Mouse (Mus musculus) liver, adult 2 months (tissue): Measurements from ENCODE around the gene Fam72a. TPM values are rescaled to one million over a fixed set of nuclear protein-coding genes. Genes with fewer than 3 reads are reported as not detected.

Experiments
- DNase-seq: peaks from one replicate; pipeline ENCODE4 v3.0.0-alpha.2; 2011; ENCODE audit warnings: low read depth, low spot score; ENCODE audit errors: extremely low read depth
- H3K27ac ChIP-seq: fragments of 200-500 bp; replicated peaks from 2 replicates; pipeline ENCODE4 v1.5.1; 2012; ENCODE audit warnings: low read depth, mild to moderate bottlenecking, control low read depth, inconsistent platforms, low read length; ENCODE audit not compliant: insufficient read depth
- H3K27me3 ChIP-seq: fragments of 200-500 bp; 2 replicates; pipeline ENCODE4 v1.6.1; 2012; ENCODE audit warnings: mild to moderate bottlenecking, moderate library complexity, low read length, inconsistent platforms; ENCODE audit not compliant: control insufficient read depth, insufficient read depth
- H3K36me3 ChIP-seq: fragments of 200-500 bp; 2 replicates; pipeline ENCODE4 v1.6.1; 2012; ENCODE audit warnings: low read length, inconsistent platforms; ENCODE audit not compliant: control insufficient read depth, insufficient read depth
- H3K4me1 ChIP-seq: fragments of 200-500 bp; 2 replicates; pipeline ENCODE4 v1.6.1; 2011; ENCODE audit warnings: low read length; ENCODE audit not compliant: control insufficient read depth, insufficient read depth
- H3K4me3 ChIP-seq: fragments of 200-500 bp; 2 replicates; pipeline ENCODE4 v1.5.1; 2011; ENCODE audit warnings: low read depth, mild to moderate bottlenecking, control low read depth, low read length, moderate library complexity; ENCODE audit not compliant: insufficient read depth
- H3K79me2 ChIP-seq: fragments of 200-500 bp; 2 replicates; pipeline ENCODE4 v1.6.1; 2012; ENCODE audit warnings: inconsistent platforms, mild to moderate bottlenecking, low read length, moderate library complexity; ENCODE audit not compliant: control insufficient read depth, insufficient read depth
- H3K9ac ChIP-seq: fragments of 200-500 bp; 2 replicates; pipeline ENCODE4 v1.6.1; 2012; ENCODE audit warnings: low read depth, mild to moderate bottlenecking, control low read depth, inconsistent platforms, low read length
- CTCF ChIP-seq: fragments of 200-500 bp; IDR thresholded peaks from 2 replicates; pipeline ENCODE4 v1.5.1; 2011; ENCODE audit warnings: low read depth, low read length, control low read depth
- POLR2A ChIP-seq: fragments of 200-500 bp; IDR thresholded peaks from 2 replicates; pipeline ENCODE4 v1.6.1; 2011; ENCODE audit warnings: low read length, control low read depth; ENCODE audit not compliant: insufficient read depth; ENCODE audit errors: extremely low read depth
- WGBS: fragments of 180-500 bp; shearing (Covaris S2); methylation state at CpG from one replicate; pipeline ENCODE4 v1.1.7; 2018; 5-methylcytosine and 5-hydroxymethylcytosine counted together
- polyA plus RNA-seq: library from polyadenylated mRNA; depleted of rRNA; stranded (reverse); fragments of >200 nt; gene quantifications from 2 replicates; pipeline ENCODE4 v1.2.3, GENCODE M21; 2012; rRNA removed
- total RNA-seq: library from RNA; depleted of rRNA; stranded (reverse); fragments of >200 nt; gene quantifications from 2 replicates; pipeline ENCODE4 v1.2.3, GENCODE M21; 2014; rRNA removed

Gene Fam72a
- total and polyA plus RNA-seq, 2 experiments, result 0.24 to 0.65 TPM

GRCm38 (mm10) chr1:131578943-131579680 is 51.4 kb downstream of the Fam72a start:
- Histone ChIP-seq H3K79me2 (no peaks in the 10 kb centered on the region), H3K27me3 (no peaks in the 10 kb centered on the region), H3K4me3 (no peak overlapping the region), H3K27ac (no peak overlapping the region), H3K36me3 (no peaks in the 10 kb centered on the region), H3K4me1 (no peaks in the 10 kb centered on the region), H3K9ac (no peak overlapping the region)
- DNase-seq, result no peak
- 84% methylated on average over 17 of the region's 17 CpGs for WGBS
- TF ChIP-seq POLR2A (no peak), CTCF (no peak)

GRCm38 (mm10) chr1:131580389-131580788 is 52.7 kb downstream of the Fam72a start:
- 70% methylated on average over 4 of the region's 4 CpGs for WGBS
- TF ChIP-seq CTCF (no peak), POLR2A (no peak)
- Histone ChIP-seq H3K36me3 (no peaks in the 10 kb centered on the region), H3K27ac (no peak overlapping the region), H3K9ac (no peak overlapping the region), H3K4me3 (no peak overlapping the region), H3K4me1 (no peaks in the 10 kb centered on the region), H3K79me2 (no peaks in the 10 kb centered on the region), H3K27me3 (no peaks in the 10 kb centered on the region)
- DNase-seq, result no peak

DNA sequence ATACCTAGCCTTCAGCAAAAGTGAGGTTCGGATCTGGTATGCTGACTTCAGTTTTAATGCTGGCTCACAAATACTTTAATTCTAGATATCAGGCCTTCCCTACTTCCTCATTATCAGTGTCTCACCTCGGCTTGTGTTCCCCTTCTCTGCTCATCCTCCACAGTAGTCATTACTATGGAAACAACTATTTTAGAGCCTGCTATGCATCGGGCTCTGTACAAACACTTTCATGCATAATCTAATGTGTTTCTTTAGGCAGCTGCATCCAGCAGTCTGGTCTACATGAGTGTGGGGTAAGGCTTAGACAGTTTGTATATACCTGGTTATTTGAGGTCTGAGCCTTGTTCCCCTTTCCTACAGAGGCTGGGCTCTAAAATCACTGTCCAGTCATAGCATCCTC is 55.9 kb downstream of the Fam72a start:
- 85% methylated on average over 3 of the region's 3 CpGs for WGBS
- TF ChIP-seq POLR2A (no peak), CTCF (no peak)
- Histone ChIP-seq H3K27ac (no peak overlapping the region), H3K4me3 (no peak overlapping the region), H3K4me1 (no peaks in the 10 kb centered on the region), H3K9ac (no peak overlapping the region), H3K27me3 (no peaks in the 10 kb centered on the region), H3K36me3 (no peaks in the 10 kb centered on the region), H3K79me2 (no peaks in the 10 kb centered on the region)
- DNase-seq, result no peak

GRCm38 (mm10) chr1:131586836-131587235 is 59.1 kb downstream of the Fam72a start:
- TF ChIP-seq CTCF (no peak), POLR2A (no peak)
- DNase-seq, result no peak

More at GRCm38 (mm10) chr1:131586836-131587235, 59.1 kb downstream of the Fam72a start:
- Histone ChIP-seq H3K27ac (no peak overlapping the region), H3K4me3 (no peak overlapping the region), H3K4me1 (no peaks in the 10 kb centered on the region), H3K27me3 (no peaks in the 10 kb centered on the region), H3K9ac (no peak overlapping the region), H3K79me2 (no peaks in the 10 kb centered on the region), H3K36me3 (no peaks in the 10 kb centered on the region)
- 75% methylated on average over 8 of the region's 8 CpGs for WGBS

Other genes with a start within 250 kb of the Fam72a start
- 15.6 and 16.6 TPM in 2 replicates for gene Ikbke, start 248.3 kb upstream of the Fam72a start, total RNA-seq
- gene Ikbke, start 248.3 kb upstream of the Fam72a start, polyA plus RNA-seq, result 14.4 and 20.7 TPM in 2 replicates
- gene Srgap2, start 551 bp upstream of the Fam72a start, total RNA-seq, result 6.6 and 10.6 TPM in 2 replicates
- 5.8 and 7.4 TPM in 2 replicates for gene Srgap2, start 551 bp upstream of the Fam72a start, polyA plus RNA-seq
- not detected in 2 replicates for gene Avpr1b, start 71.3 kb downstream of the Fam72a start, total RNA-seq
- gene Avpr1b, start 71.3 kb downstream of the Fam72a start, polyA plus RNA-seq, result not detected in 2 replicates
- gene Ctse, start 110.4 kb downstream of the Fam72a start, total RNA-seq, result 0.20 TPM in 1 of 2 replicates, not detected in the other
- 0.11 and 15.8 TPM in 2 replicates for gene Ctse, start 110.4 kb downstream of the Fam72a start, polyA plus RNA-seq
- gene Rab7b, start 160.8 kb downstream of the Fam72a start, total RNA-seq, result 0.83 and 0.87 TPM in 2 replicates
- 0.29 and 0.45 TPM in 2 replicates for gene Rab7b, start 160.8 kb downstream of the Fam72a start, polyA plus RNA-seq
- under 0.01 TPM in 1 of 2 replicates, not detected in the other for gene Slc26a9, start 216.1 kb downstream of the Fam72a start, total RNA-seq
- not detected in 2 replicates for gene Slc26a9, start 216.1 kb downstream of the Fam72a start, polyA plus RNA-seq